Mouse (Mus musculus): ENCODE measurements around the gene Acvr1c. TPM values are rescaled to one million over a fixed set of nuclear protein-coding genes. Genes with fewer than 3 reads are reported as not detected.

The Acvr1c gene
- total and polyA plus RNA-seq, 3 experiments: 1.3 to 33.5 (median 16.6) TPM

DNA sequence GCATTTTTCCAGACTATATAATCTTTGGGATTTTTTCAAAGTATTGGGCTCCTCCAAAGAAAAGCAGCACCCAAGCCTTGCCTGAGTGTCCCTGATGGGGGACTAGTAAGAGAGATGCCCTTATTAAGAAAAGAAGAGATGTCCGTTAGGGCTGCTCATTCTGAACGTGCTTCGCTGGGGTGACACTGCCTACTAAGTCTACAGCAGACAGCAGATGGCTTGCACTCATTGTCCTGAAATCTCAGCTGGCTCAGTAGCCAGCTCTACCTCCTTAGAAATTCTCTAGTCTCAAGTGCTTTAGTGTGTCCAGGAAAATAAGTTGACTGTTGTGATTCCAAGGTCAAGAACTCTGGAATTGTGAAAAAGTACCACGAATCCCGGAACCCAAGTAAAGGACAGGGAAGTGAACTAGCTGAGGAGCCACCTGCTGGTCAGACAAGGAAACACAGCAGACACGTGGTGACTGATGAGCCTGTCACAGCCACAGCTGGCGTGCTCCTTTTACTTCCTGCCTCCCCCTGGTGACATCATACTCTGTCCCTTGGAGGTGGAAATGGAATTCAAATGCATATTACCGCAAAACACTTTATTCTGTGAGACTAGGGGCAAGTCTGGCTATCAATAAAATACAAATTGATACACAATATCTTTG, 75.3 kb downstream of the Acvr1c start:
- DNase-seq: peak; percentile 78

DNA sequence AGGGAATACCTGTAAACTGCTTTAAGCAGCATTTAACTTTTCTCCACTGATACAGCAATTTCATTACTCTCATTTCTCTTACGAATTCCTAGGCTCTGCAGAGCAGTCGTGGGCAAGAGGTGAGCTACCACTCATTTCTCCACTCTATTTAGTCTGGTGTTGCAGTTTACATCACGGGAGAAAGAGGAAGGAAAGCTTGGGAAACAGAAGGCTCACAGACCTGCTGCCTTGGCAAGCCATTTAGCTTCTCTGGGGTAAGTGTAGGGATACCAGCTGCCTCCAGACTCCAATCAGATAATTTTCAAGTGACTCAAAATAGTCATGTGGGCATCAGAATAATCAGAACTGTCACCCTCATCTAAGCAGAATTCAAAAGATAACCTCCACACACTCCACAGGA, 76.6 kb downstream of the Acvr1c start:
- DNase-seq: no peak

DNA sequence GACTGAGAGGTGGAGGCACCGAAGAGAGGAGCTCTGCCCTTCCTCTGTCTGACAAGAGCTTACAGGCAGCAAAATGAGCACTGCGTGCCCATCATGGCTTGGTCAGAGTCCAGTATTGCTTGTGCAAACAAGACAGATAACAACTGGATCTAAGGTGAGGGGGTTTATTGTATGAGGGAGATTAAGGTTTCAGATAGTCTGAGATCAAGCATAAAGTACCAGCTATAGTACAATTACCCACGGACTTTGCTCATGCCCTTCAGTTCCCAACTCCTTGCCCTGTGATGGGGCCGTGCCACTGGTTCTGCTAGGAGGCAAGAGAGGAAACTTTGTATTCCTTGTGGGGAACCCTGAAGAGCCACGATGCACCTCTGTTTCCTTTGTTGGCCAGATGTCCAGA, 78.5 kb downstream of the Acvr1c start:
- DNase-seq: no peak

DNA sequence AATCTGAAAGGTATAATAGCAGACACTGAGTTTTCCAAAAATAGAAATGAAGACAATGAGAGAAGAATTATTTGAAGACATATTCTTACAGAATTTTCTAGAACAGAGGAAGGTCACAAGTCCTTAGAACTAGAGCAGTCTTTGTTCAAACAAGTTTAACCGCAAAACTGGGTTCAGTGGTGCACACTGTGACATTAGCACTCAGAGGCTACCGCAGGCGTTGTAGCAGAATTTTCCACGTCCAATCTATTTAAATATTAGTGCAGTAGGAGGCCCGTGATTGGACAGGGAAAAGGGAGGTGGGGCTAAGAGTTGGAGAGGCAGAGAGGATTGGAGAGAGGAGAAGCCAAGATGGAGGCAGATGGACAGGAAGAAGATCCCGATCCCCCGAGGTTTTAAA, 81.2 kb downstream of the Acvr1c start:
- no peak for DNase-seq

DNA sequence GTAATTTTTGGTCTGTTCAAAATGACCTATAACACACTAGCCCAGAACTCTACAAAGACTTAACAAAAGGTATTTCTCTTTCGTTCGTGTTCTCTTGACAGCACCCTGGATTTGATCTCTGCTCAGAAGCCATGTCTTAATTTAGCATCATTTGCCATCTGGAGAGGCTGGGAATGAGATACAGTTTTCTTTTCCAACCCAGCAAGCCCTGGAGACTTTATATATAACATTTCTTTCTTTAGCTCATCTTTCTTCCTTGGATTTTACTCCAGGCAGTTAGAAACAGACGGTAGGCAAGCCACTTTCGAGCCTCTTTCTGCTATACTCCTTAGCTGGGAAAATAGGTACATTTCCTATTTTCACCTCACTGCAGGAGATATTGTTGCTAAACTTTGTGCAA, 117.1 kb downstream of the Acvr1c start:
- no peak for DNase-seq

DNA sequence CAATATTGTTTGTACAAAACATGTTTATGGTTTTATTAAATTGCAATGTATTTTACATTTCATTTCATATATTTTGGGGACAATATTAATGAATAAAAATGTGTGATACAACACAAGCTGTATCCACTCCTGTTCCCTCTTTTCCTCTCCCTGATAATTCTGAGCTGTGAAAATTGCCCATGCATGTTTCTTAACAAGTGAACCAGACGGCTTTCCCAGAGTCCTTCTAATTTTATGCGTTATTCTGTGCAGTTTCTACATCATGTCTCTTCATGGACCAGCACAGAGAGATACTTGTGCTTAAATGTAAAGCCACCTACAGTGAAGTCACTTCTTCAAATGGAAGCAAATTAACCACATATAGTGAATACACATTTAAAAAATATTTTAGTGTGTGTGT, 120.2 kb downstream of the Acvr1c start:
- DNase-seq: no peak

Other genes starting within 250 kb of the Acvr1c start
- gene Cytip, start 162.4 kb downstream of the Acvr1c start, total RNA-seq (2021): 10 to 100 TPM in 1 of 2 experiments, 1 to 10 TPM in 1; 9.8 to 17.1 TPM
- gene Cytip, start 162.4 kb downstream of the Acvr1c start, polyA plus RNA-seq (2012; rRNA removed): 5.0 and 7.0 TPM in 2 replicates
- not detected for gene Gm17409, start 112.2 kb upstream of the Acvr1c start, total RNA-seq (2021)
- not detected in 2 replicates for gene Gm17409, start 112.2 kb upstream of the Acvr1c start, polyA plus RNA-seq (2012; rRNA removed)
- 10 to 100 TPM; 34.1 to 40.5 TPM for gene Acvr1, start 209.3 kb upstream of the Acvr1c start, total RNA-seq (2021)
- 6.9 and 8.6 TPM in 2 replicates for gene Acvr1, start 209.3 kb upstream of the Acvr1c start, polyA plus RNA-seq (2012; rRNA removed)
- 10 to 100 TPM; 14.5 to 16.7 TPM for gene Upp2, start 209.4 kb upstream of the Acvr1c start, total RNA-seq (2021)
- gene Upp2, start 209.4 kb upstream of the Acvr1c start, polyA plus RNA-seq (2012; rRNA removed): 7.5 and 11.3 TPM in 2 replicates